Mouse (Mus musculus) brown adipose tissue, adult 24 weeks (tissue): Measurements from ENCODE around the gene Crispld2. TPM values are rescaled to one million over a fixed set of nuclear protein-coding genes. Genes with fewer than 3 reads are reported as not detected.

Experiments used
- H3K27ac ChIP-seq: fragments of 200-500 bp; replicated peaks from 2 replicates; pipeline ENCODE4 v1.5.1; 2012; ENCODE audit warnings: low read depth, mild to moderate bottlenecking, low read length
- H3K4me1 ChIP-seq: fragments of 200-500 bp; 2 replicates; pipeline ENCODE4 v1.6.1; 2012; ENCODE audit warnings: low read length, mixed read lengths; ENCODE audit not compliant: control insufficient read depth, insufficient read depth, insufficient read length
- H3K4me3 ChIP-seq: fragments of 200-500 bp; 2 replicates; pipeline ENCODE4 v1.5.1; 2012; ENCODE audit warnings: low read depth, mild to moderate bottlenecking, low read length, moderate library complexity; ENCODE audit not compliant: insufficient read depth
- polyA plus RNA-seq: library from polyadenylated mRNA; stranded (reverse); fragments of >200 nt; gene quantifications from 2 replicates; pipeline ENCODE4 v1.2.4, GENCODE M21; 2012; ENCODE audit not compliant: missing spikeins, insufficient read depth, insufficient read length

Gene Crispld2
- 6.9 and 8.3 TPM in 2 replicates for polyA plus RNA-seq

DNA sequence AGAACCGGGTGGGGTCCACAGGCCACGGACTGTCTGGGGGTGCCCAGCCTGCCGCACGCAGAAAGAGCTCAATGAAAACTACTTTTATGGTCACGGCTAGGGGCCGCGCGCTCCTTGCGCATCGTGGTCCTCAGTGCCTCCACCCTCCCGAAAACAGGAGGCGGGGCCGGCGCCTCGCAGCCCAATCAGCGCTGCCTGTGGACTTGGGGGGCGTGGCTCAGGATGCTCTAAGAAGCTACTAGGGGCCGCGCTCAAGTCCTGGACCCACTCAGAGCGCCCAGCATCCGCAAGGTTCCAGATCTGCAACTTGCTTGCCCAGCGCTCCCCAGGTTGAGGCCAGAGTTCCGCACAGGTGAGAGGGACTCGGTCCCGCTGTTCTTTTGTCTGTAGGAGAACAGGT is at the start of gene Crispld2:
TSS of gene Crispld2 (plus strand) at position 190 of the 400 bp plus-strand sequence.
- H3K4me3 ChIP-seq = peak within 1 kb of the TSS; percentile 42
- H3K4me1 ChIP-seq = no peaks in the 10 kb centered on the region
- no peak within 1 kb of the TSS for H3K27ac ChIP-seq

DNA sequence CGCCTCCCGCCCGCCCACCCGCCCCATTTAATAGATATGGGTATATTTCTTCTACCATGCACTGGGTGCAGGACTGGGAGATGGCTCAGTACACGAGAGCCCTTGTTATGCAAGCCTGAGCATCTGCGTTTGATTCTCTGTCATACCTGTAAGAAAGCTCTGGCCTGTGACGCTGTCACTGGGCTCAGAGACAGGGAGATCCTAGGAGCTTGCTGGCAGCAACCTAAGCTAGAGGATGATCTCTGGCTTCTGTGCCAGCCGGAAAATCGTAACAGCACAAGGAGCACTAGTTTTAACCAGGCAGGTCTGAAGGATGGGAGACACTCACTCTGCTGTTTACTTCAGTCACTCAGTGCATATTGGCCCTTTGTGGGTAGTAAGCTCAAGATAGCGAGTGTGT is 48.6 kb upstream of the Crispld2 start:
- no peak overlapping the region for H3K4me3 ChIP-seq
- H3K4me1 ChIP-seq = no peaks in the 10 kb centered on the region
- H3K27ac ChIP-seq = no peak overlapping the region

- H3K27ac ChIP-seq = no peak overlapping the region
- no peaks in the 10 kb centered on the region for H3K4me1 ChIP-seq
- no peak overlapping the region for H3K4me3 ChIP-seq
Observed at GRCm38 (mm10) chr8:119944096-119944811, 48.0 kb upstream of the Crispld2 start.

GRCm38 (mm10) chr8:119946326-119946865 is 45.8 kb upstream of the Crispld2 start:
- Histone ChIP-seq H3K4me1 (no peaks in the 10 kb centered on the region), H3K4me3 (no peak overlapping the region), H3K27ac (no peak overlapping the region)

GRCm38 (mm10) chr8:119947653-119948052 is 44.6 kb upstream of the Crispld2 start:
- no peaks in the 10 kb centered on the region for H3K4me1 ChIP-seq
- H3K4me3 ChIP-seq = no peak overlapping the region
- H3K27ac ChIP-seq = no peak overlapping the region

DNA sequence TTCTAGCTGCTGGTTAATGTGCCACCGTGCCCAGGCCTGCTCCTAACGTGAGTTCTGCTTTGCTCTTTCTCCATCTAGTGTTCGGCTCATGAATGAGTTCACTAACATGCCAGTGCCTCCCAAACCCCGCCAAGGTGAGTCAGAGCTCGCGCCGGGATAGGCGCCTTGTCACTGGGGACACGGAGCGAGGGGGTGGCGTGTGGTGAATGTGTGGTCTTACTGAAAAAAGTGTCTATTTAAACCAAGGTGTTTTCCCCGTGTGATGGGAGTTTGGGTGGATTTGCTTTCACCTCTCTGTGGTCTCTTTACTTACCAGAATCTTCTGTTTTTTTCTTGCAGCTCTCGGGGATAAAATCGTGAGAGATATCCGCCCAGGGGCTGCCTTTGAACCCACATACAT is 43.9 kb upstream of the Crispld2 start:
- H3K27ac ChIP-seq = no peak overlapping the region
- no peak overlapping the region for H3K4me3 ChIP-seq
- no peaks in the 10 kb centered on the region for H3K4me1 ChIP-seq

DNA sequence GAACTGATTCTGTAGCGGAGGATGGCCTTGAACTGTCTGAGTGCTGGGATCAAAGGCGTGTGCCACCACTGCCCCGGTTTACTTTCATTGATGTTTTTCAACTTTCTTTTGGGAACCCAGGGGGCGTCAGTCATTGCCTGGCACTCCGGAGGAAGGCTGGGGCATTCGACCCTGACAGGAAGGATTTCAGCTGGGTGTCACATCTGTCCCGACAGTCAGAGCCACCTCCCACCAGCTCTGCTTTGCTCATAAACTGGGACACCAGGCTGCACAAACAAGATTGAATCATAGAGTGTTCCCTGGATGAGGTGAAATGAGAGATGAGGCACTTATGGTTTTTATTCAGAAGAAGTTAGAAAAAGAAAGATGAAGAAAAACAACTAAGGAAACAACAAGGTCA is 40.0 kb upstream of the Crispld2 start:
- H3K4me3 ChIP-seq = no peak overlapping the region
- H3K4me1 ChIP-seq = no peaks in the 10 kb centered on the region
- no peak overlapping the region for H3K27ac ChIP-seq

DNA sequence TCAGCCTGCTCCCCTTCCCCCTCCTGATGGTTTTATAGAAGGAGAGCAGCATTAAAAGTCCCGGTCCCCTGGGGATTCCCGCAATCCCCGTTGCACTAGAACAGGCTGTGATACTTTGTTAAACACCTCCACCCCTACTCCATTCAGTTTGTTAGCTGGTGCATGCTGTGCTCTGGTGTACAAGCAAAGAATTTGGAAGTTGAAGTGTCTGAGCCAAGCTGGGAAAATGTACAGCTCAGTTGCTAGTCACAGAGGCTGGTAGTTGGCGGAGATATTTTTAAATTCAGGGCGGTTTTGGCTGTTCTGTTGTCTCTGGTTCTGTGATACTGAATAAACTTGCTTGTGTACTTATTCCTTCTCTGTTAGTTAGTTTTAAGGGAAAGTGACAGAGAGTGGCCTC is 39.5 kb upstream of the Crispld2 start:
- Histone ChIP-seq H3K4me1 (no peaks in the 10 kb centered on the region), H3K4me3 (no peak overlapping the region), H3K27ac (no peak overlapping the region)

DNA sequence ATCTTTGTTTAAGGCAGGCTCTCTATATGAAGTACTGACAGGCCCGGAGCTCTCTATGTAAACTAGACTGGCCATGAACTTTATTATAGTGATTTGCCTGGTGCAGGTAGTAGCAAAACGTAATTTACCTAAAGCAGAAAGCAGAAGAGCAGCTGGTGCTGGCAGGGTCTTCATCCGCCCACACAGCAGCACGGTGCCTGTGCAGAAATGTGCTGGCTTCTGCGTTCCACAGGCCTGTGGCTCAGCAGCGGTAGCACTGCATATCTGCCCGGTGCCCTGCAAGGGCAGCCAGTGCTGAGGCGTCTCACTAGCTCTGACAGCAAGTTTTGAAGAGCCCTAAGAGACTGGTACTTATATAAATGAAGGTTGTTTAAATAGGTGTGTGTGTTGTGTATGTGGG is 36.9 kb upstream of the Crispld2 start:
- no peak overlapping the region for H3K27ac ChIP-seq
- no peaks in the 10 kb centered on the region for H3K4me1 ChIP-seq
- no peak overlapping the region for H3K4me3 ChIP-seq

GRCm38 (mm10) chr8:119958076-119958475 is 34.2 kb upstream of the Crispld2 start:
- no peak overlapping the region for H3K4me3 ChIP-seq
- H3K4me1 ChIP-seq = no peaks in the 10 kb centered on the region
- no peak overlapping the region for H3K27ac ChIP-seq

GRCm38 (mm10) chr8:119960531-119961104 is 31.6 kb upstream of the Crispld2 start:
- no peak overlapping the region for H3K27ac ChIP-seq
- H3K4me1 ChIP-seq = no peaks in the 10 kb centered on the region
- H3K4me3 ChIP-seq = no peak overlapping the region

- Histone ChIP-seq H3K4me1 (no peaks in the 10 kb centered on the region), H3K27ac (no peak overlapping the region), H3K4me3 (no peak overlapping the region)
Observed at GRCm38 (mm10) chr8:119964859-119965258, 27.4 kb upstream of the Crispld2 start.

DNA sequence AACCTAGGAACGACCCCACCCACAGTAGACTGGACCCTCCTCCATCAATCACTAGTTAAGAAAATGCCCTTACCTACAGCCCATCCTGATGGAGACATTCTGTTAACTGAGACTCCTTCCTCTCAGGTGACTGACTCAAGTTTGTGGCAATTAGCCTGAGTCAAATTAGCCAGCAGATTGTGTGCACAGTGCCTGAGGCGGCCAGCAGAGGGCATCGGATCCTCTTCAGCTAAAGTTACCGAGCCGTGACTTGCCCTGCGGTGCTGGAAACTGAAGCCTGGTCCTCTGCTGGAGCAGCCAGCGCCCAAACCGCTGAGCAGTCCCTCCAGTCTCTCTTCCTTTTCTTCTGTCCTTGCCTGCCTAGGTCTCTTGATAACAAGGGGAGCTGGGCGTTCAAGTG is 24.8 kb upstream of the Crispld2 start:
- Histone ChIP-seq H3K4me3 (no peak overlapping the region), H3K27ac (no peak overlapping the region), H3K4me1 (no peaks in the 10 kb centered on the region)

DNA sequence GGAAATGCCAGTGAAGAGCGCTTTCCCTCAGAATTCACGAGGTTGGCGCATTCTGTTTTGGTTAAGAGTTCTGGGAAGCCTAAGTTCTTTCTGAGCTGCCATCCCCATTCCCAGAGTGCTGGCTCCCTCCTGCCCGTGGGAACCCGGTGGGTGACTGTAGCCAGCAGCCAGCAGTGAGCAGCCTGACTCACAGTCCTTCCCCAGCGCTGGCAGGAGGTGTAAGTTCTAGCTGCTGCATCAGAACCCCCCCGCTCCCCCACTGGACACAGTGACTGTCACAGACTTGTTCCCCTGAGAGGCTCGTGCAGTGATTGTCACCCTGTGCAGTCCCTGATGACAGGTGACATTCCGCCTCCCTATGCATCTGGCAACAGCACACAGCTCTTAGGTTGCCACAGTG is 22.1 kb upstream of the Crispld2 start:
- H3K27ac ChIP-seq = no peak overlapping the region
- no peak overlapping the region for H3K4me3 ChIP-seq
- H3K4me1 ChIP-seq = no peaks in the 10 kb centered on the region

DNA sequence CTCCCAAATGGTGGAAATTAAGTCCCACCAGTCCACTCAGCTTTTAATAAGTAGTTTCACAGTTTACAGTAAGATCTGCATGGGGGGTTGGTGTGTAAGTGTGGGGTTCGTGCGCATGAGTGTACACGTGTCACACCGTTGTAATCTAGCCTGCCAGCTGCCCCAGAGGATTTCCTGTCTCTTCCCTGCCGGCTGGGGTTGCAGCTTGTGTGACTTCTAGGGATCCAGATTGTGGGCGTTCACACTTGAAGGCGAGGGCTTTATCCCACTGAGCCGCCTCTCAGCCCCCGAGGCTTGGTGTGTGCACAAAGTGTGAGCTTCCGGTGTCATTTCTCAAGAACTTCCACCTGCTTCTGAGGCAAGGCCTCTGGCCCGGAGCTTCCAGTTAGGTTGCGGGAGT is 19.7 kb upstream of the Crispld2 start:
- H3K4me3 ChIP-seq = no peak overlapping the region
- no peaks in the 10 kb centered on the region for H3K4me1 ChIP-seq
- H3K27ac ChIP-seq = no peak overlapping the region
